Comparison of ENCODE assay signal across 8 mouse cellular contexts in genomic region chrX:68821059-68821458, GRCm38 (mm10). TPM values are rescaled to one million over a fixed set of nuclear protein-coding genes. Genes with fewer than 3 reads are reported as not detected.
DNase-seq lines count a peak whose midpoint lies in the region; ATAC-seq and TF ChIP-seq lines count a peak whose summit lies in the region.
"Not testable (repeated sequence)": the region's sequence is repeated elsewhere in the genome, so short reads cannot be mapped to it uniquely, and the experiment has no call there.

TSS of gene Gm14698 (plus strand) at chrX:68821093.

- H3K9ac ChIP-seq in forebrain, embryonic 13.5 days = peak within 1 kb of the TSS; percentile 43
- H3K9ac ChIP-seq in heart, embryonic 16.5 days (ENCODE audit: low read length) = peak within 1 kb of the TSS; percentile 54
- not testable (repeated sequence) for H3K9ac ChIP-seq in liver, embryonic 12.5 days; stomach, embryonic 14.5 days (replicated peaks; ENCODE audit: low read depth, low read length)
- H3K9ac ChIP-seq in midbrain, embryonic 12.5 days (replicated peaks) = 0 out of 2 replicates have a peak within 1 kb of the TSS, but pooled peaks have one; percentile 4

- H3K4me2 ChIP-seq in forebrain, embryonic 13.5 days = peak within 1 kb of the TSS; percentile 52
- H3K4me2 ChIP-seq in heart, embryonic 16.5 days (ENCODE audit: low read depth, low read length) = peak within 1 kb of the TSS; percentile 50
- peak within 1 kb of the TSS; percentile 32 for H3K4me2 ChIP-seq in liver, embryonic 12.5 days
- H3K4me2 ChIP-seq in midbrain, embryonic 12.5 days (replicated peaks) = peak within 1 kb of the TSS; percentile 42
- H3K4me2 ChIP-seq in stomach, embryonic 14.5 days (replicated peaks; ENCODE audit: low read depth, low read length) = 0 out of 2 replicates have a peak within 1 kb of the TSS, but pooled peaks have one; percentile 16

- not testable (repeated sequence) for H3K4me1 ChIP-seq in E14TG2a.4 (replicated peaks; ENCODE audit: low read depth, low read length); forebrain, embryonic 13.5 days; heart, embryonic 16.5 days (ENCODE audit: control insufficient read depth, insufficient read depth, low read length); liver, embryonic 12.5 days; midbrain, embryonic 12.5 days; stomach, embryonic 14.5 days (ENCODE audit: control insufficient read depth, insufficient read depth, low read length)

- H3K4me3 ChIP-seq in E14TG2a.4 (replicated peaks; ENCODE audit: low read length) = peak within 1 kb of the TSS; percentile 23; the same call in 1 of the 2 replicates
- peak within 1 kb of the TSS; percentile 29 for H3K4me3 ChIP-seq in forebrain, embryonic 13.5 days
- peak within 1 kb of the TSS; percentile 39 for H3K4me3 ChIP-seq in heart, embryonic 16.5 days (ENCODE audit: low read length)
- H3K4me3 ChIP-seq in liver, embryonic 12.5 days = not testable (repeated sequence)
- peak within 1 kb of the TSS; percentile 35 for H3K4me3 ChIP-seq in midbrain, embryonic 12.5 days
- H3K4me3 ChIP-seq in stomach, embryonic 14.5 days (ENCODE audit: low read depth, low read length) = peak within 1 kb of the TSS; percentile 5; the same call in 1 of the 2 replicates

- WGBS in forebrain, embryonic 13.5 days = 14% methylated on average over 25 of the region's 36 CpGs
- WGBS in heart, embryonic 16.5 days = 12% methylated on average over 27 of the region's 36 CpGs
- WGBS in liver, embryonic 12.5 days (ENCODE audit: insufficient replicate concordance) = 16% methylated on average over 19 of the region's 36 CpGs
- 20% methylated on average over 30 of the region's 36 CpGs for WGBS in midbrain, embryonic 12.5 days
- WGBS in stomach, embryonic 14.5 days = 19% methylated on average over 12 of the region's 36 CpGs

- H3K27me3 ChIP-seq in E14TG2a.4 (ENCODE audit: insufficient read depth, low read length); forebrain, embryonic 13.5 days; heart, embryonic 16.5 days (ENCODE audit: control insufficient read depth, insufficient read depth, low read length); liver, embryonic 12.5 days (replicated peaks); midbrain, embryonic 12.5 days; stomach, embryonic 14.5 days (ENCODE audit: control insufficient read depth, insufficient read depth, low read length): not testable (repeated sequence)

- peak; percentile 86 for ATAC-seq in forebrain, embryonic 13.5 days
- ATAC-seq in heart, embryonic 16.5 days (replicated peaks; ENCODE audit: extremely low read depth, insufficient read depth, low FRiP score) = peak; percentile 72
- ATAC-seq in liver, embryonic 12.5 days = peak; percentile 68
- peak; percentile 93 for ATAC-seq in midbrain, embryonic 12.5 days (ENCODE audit: low FRiP score, low read depth)
- peak; percentile 80; the same call in 1 of the 2 replicates for ATAC-seq in stomach, embryonic 14.5 days (ENCODE audit: insufficient number of reproducible peaks, insufficient read depth, low FRiP score, low read depth)

- not testable (repeated sequence) for H3K36me3 ChIP-seq in E14TG2a.4 (ENCODE audit: insufficient read depth, low read length); forebrain, embryonic 13.5 days (ENCODE audit: poor library complexity, severe bottlenecking); heart, embryonic 16.5 days (ENCODE audit: control insufficient read depth, insufficient read depth); liver, embryonic 12.5 days; midbrain, embryonic 12.5 days; stomach, embryonic 14.5 days (ENCODE audit: control insufficient read depth, insufficient read depth, low read length)

- not testable (repeated sequence) for H3K9me3 ChIP-seq in E14TG2a.4 (ENCODE audit: low read length); forebrain, embryonic 13.5 days (replicated peaks); heart, embryonic 16.5 days (replicated peaks; ENCODE audit: control insufficient read depth, low read length); liver, embryonic 12.5 days (replicated peaks); midbrain, embryonic 12.5 days; stomach, embryonic 14.5 days (ENCODE audit: control insufficient read depth, low read depth, low read length)

- not testable (repeated sequence) for H3K27ac ChIP-seq in forebrain, embryonic 13.5 days; heart, embryonic 16.5 days (ENCODE audit: low read length); liver, embryonic 12.5 days; midbrain, embryonic 12.5 days (replicated peaks); stomach, embryonic 14.5 days (ENCODE audit: low read length)

- peak; percentile 9 to 25 for DNase-seq in cerebellum, postnatal 25 days
- peak; percentile 3 for DNase-seq in kidney, adult 18-20 months

- not testable (repeated sequence) for TF ChIP-seq CTCF in E14TG2a.4 (conservative IDR thresholded peaks at IDR 0.05; ENCODE audit: low read length)

RNA-seq across cellular contexts. Expression of gene Gm14698, which starts in this region (rescaled TPM):
- polyA plus RNA-seq in forebrain, embryonic 13.5 days (2015; fragmentation: Nextera tagmentation; extraction: Ambion mirVana) = 2.5 and 3.7 TPM in 2 replicates
- polyA plus RNA-seq in heart, embryonic 16.5 days (2015; fragmentation: Nextera tagmentation; extraction: Ambion mirVana) = 2.7 and 6.3 TPM in 2 replicates
- 1.4 and 2.6 TPM in 2 replicates for polyA plus RNA-seq in liver, embryonic 12.5 days (2016; fragmentation: Nextera tagmentation; extraction: Ambion mirVana)
- polyA plus RNA-seq in midbrain, embryonic 12.5 days (2016; fragmentation: Nextera tagmentation; extraction: Ambion mirVana) = 2.6 and 3.1 TPM in 2 replicates
- 5.2 and 6.2 TPM in 2 replicates for polyA plus RNA-seq in stomach, embryonic 14.5 days (2014; fragmentation: Nextera tagmentation; extraction: Ambion mirVana)
